8 mouse cellular contexts compared by ENCODE assay signal in the genomic region with DNA sequence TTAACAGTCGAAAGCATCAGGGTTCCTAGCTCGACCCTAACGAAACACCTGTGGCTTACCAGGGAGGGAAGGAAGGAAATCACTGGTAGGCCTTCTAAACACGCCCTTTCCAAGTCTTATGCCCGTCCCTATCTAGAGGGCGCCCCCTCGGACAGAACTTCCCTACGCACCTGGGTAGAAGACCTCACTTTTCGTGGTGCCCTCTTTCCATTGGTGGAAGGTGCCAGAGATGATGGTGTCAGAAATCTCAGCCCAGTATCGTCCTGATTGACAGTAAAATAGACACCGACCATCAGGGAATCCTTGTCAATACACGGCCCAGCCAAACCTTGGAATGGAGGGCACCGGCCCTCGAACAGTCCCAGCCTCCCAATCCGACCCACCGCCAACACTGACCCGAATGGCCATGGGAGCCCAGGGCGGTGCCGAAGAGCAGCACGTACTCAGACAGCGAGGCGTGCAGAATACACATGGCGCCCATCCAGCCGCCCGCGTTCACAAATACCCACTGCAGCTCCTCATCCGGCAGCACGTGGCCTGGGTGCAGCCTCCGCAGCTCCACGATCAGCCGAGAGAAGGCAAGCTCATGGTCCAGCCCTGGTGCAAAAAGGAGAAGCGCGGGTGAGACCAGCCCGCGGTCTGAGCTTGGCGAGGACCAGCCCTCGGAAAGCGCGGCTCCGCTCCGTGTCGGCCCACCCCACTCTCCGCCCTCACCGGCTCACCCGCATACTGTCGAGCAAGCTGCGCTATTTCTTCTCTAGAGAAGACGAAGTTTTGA. TPM values are rescaled to one million over a fixed set of nuclear protein-coding genes. Genes with fewer than 3 reads are reported as not detected.
DNase-seq lines count a peak whose midpoint lies in the region; ATAC-seq lines count a peak whose summit lies in the region.

No protein-coding gene starts in this region.

- H3K4me2 ChIP-seq in embryonic facial prominence, embryonic 13.5 days: peak overlapping the region; percentile 90
- H3K4me2 ChIP-seq in limb, embryonic 11.5 days (ENCODE audit: low read depth, severe bottlenecking): peak overlapping the region; percentile 94
- H3K4me2 ChIP-seq in midbrain, embryonic 13.5 days (replicated peaks): peak overlapping the region; percentile 83

- peaks cover 12% of the 10 kb centered on the region for H3K36me3 ChIP-seq in embryonic facial prominence, embryonic 13.5 days
- H3K36me3 ChIP-seq in hindbrain, embryonic 10.5 days: peaks cover 20% of the 10 kb centered on the region
- H3K36me3 ChIP-seq in limb, embryonic 11.5 days (ENCODE audit: control insufficient read depth, insufficient read depth, low read length): peaks cover 4% of the 10 kb centered on the region; the same call in 1 of the 2 replicates
- H3K36me3 ChIP-seq in midbrain, embryonic 13.5 days: peaks cover 13% of the 10 kb centered on the region; the same call in 1 of the 2 replicates

- peak; percentile 39 for DNase-seq in embryo, embryonic 10 days (ENCODE audit: low spot score)
- no peak for DNase-seq in embryo, embryonic 9.5 days (ENCODE audit: extremely low spot score)
- DNase-seq in MN1 (ENCODE audit: low spot score): peak; percentile 59
- DNase-seq in hindbrain, embryonic 10.5 days (ENCODE audit: low spot score): no peak
- DNase-seq in limb, embryonic 11.5 days (ENCODE audit: low spot score): no peak
- peak; percentile 78 for DNase-seq in testis, postnatal 10 days (ENCODE audit: low spot score)

- peaks cover 16% of the 10 kb centered on the region for H3K4me1 ChIP-seq in embryonic facial prominence, embryonic 13.5 days
- H3K4me1 ChIP-seq in hindbrain, embryonic 10.5 days (replicated peaks): peaks cover 23% of the 10 kb centered on the region
- 0 out of 2 replicates have a peak, but pooled peaks cover 2% of the 10 kb centered on the region for H3K4me1 ChIP-seq in limb, embryonic 11.5 days (ENCODE audit: control insufficient read depth, insufficient read depth, low read length)
- peaks cover 21% of the 10 kb centered on the region for H3K4me1 ChIP-seq in midbrain, embryonic 13.5 days (replicated peaks)

- ATAC-seq in embryonic facial prominence, embryonic 13.5 days (ENCODE audit: insufficient number of reproducible peaks, insufficient read depth, low FRiP score, low TSS enrichment, low read depth): peak; percentile 79
- peak; percentile 60 for ATAC-seq in limb, embryonic 11.5 days (ENCODE audit: insufficient number of reproducible peaks, low FRiP score, low TSS enrichment, low read depth)
- peak; percentile 89 for ATAC-seq in midbrain, embryonic 13.5 days

- peak overlapping the region; percentile 75 for H3K4me3 ChIP-seq in embryonic facial prominence, embryonic 13.5 days
- H3K4me3 ChIP-seq in hindbrain, embryonic 10.5 days: peak overlapping the region; percentile 80
- H3K4me3 ChIP-seq in limb, embryonic 11.5 days (ENCODE audit: low read depth, low read length): peak overlapping the region; percentile 72
- H3K4me3 ChIP-seq in midbrain, embryonic 13.5 days (replicated peaks): peak overlapping the region; percentile 64

- WGBS in embryonic facial prominence, embryonic 13.5 days: under 1% methylated on average over 48 of the region's 48 CpGs
- 1% methylated on average over 48 of the region's 48 CpGs for WGBS in hindbrain, embryonic 10.5 days
- 1% methylated on average over 48 of the region's 48 CpGs for WGBS in limb, embryonic 11.5 days
- 1% methylated on average over 48 of the region's 48 CpGs for WGBS in midbrain, embryonic 13.5 days

- H3K9ac ChIP-seq in embryonic facial prominence, embryonic 13.5 days: peak overlapping the region; percentile 88
- H3K9ac ChIP-seq in limb, embryonic 11.5 days (ENCODE audit: low read length): peak overlapping the region; percentile 75
- H3K9ac ChIP-seq in midbrain, embryonic 13.5 days (replicated peaks): peak overlapping the region; percentile 79

- H3K9me3 ChIP-seq in embryonic facial prominence, embryonic 13.5 days: no peaks in the 10 kb centered on the region; the same call in 1 of the 2 replicates
- H3K9me3 ChIP-seq in hindbrain, embryonic 10.5 days: peaks cover 9% of the 10 kb centered on the region
- H3K9me3 ChIP-seq in limb, embryonic 11.5 days (ENCODE audit: control insufficient read depth, low read length): no peaks in the 10 kb centered on the region
- H3K9me3 ChIP-seq in midbrain, embryonic 13.5 days: no peaks in the 10 kb centered on the region

- peak overlapping the region; percentile 88 for H3K27ac ChIP-seq in embryonic facial prominence, embryonic 13.5 days
- H3K27ac ChIP-seq in hindbrain, embryonic 10.5 days: peak overlapping the region; percentile 87
- peak overlapping the region; percentile 56; the same call in 1 of the 2 replicates for H3K27ac ChIP-seq in limb, embryonic 11.5 days (replicated peaks; ENCODE audit: low read depth, low read length)
- peak overlapping the region; percentile 81 for H3K27ac ChIP-seq in midbrain, embryonic 13.5 days

- H3K27me3 ChIP-seq in embryonic facial prominence, embryonic 13.5 days: no peaks in the 10 kb centered on the region
- H3K27me3 ChIP-seq in hindbrain, embryonic 10.5 days (ENCODE audit: insufficient read depth, poor library complexity, severe bottlenecking): no peaks in the 10 kb centered on the region
- no peaks in the 10 kb centered on the region for H3K27me3 ChIP-seq in limb, embryonic 11.5 days (ENCODE audit: control insufficient read depth, insufficient read depth, low read length)
- H3K27me3 ChIP-seq in midbrain, embryonic 13.5 days: peaks cover 3% of the 10 kb centered on the region; the same call in 1 of the 2 replicates

RNA-seq across cellular contexts. Expression of gene Arid3c, which starts 9.6 kb away (rescaled TPM):
- polyA plus RNA-seq in embryonic facial prominence, embryonic 13.5 days (2015; fragmentation: Nextera tagmentation; extraction: Ambion mirVana): 0.15 and 0.20 TPM in 2 replicates
- 0.36 and 0.88 TPM in 2 replicates for polyA plus RNA-seq in hindbrain, embryonic 10.5 days (2016; fragmentation: Nextera tagmentation; extraction: Ambion mirVana)
- not detected in 2 replicates for polyA plus RNA-seq in limb, embryonic 11.5 days (2014; fragmentation: Nextera tagmentation; extraction: Ambion mirVana)
- polyA plus RNA-seq in midbrain, embryonic 13.5 days (2015; fragmentation: Nextera tagmentation; extraction: Ambion mirVana): 0.26 and 0.32 TPM in 2 replicates

RNA-seq across cellular contexts. Expression of gene Galt, which starts 14.5 kb away (rescaled TPM):
- 43.4 and 47.9 TPM in 2 replicates for polyA plus RNA-seq in embryonic facial prominence, embryonic 13.5 days (2015; fragmentation: Nextera tagmentation; extraction: Ambion mirVana)
- 22.9 and 24.3 TPM in 2 replicates for polyA plus RNA-seq in hindbrain, embryonic 10.5 days (2016; fragmentation: Nextera tagmentation; extraction: Ambion mirVana)
- polyA plus RNA-seq in limb, embryonic 11.5 days (2014; fragmentation: Nextera tagmentation; extraction: Ambion mirVana): 40.6 and 42.6 TPM in 2 replicates
- 29.7 and 30.0 TPM in 2 replicates for polyA plus RNA-seq in midbrain, embryonic 13.5 days (2015; fragmentation: Nextera tagmentation; extraction: Ambion mirVana)

RNA-seq across cellular contexts. Expression of gene Sigmar1, which starts 15.4 kb away (rescaled TPM):
- polyA plus RNA-seq in embryonic facial prominence, embryonic 13.5 days (2015; fragmentation: Nextera tagmentation; extraction: Ambion mirVana): 83.8 and 87.7 TPM in 2 replicates
- 77.4 and 89.4 TPM in 2 replicates for polyA plus RNA-seq in hindbrain, embryonic 10.5 days (2016; fragmentation: Nextera tagmentation; extraction: Ambion mirVana)
- polyA plus RNA-seq in limb, embryonic 11.5 days (2014; fragmentation: Nextera tagmentation; extraction: Ambion mirVana): 73.5 and 83.4 TPM in 2 replicates
- 47.9 and 49.9 TPM in 2 replicates for polyA plus RNA-seq in midbrain, embryonic 13.5 days (2015; fragmentation: Nextera tagmentation; extraction: Ambion mirVana)

RNA-seq across cellular contexts. Expression of gene Dctn3, which starts 17.6 kb away (rescaled TPM):
- polyA plus RNA-seq in embryonic facial prominence, embryonic 13.5 days (2015; fragmentation: Nextera tagmentation; extraction: Ambion mirVana): 123 and 128 TPM in 2 replicates
- 171 and 232 TPM in 2 replicates for polyA plus RNA-seq in hindbrain, embryonic 10.5 days (2016; fragmentation: Nextera tagmentation; extraction: Ambion mirVana)
- polyA plus RNA-seq in limb, embryonic 11.5 days (2014; fragmentation: Nextera tagmentation; extraction: Ambion mirVana): 94.3 and 104 TPM in 2 replicates
- polyA plus RNA-seq in midbrain, embryonic 13.5 days (2015; fragmentation: Nextera tagmentation; extraction: Ambion mirVana): 270 and 278 TPM in 2 replicates

RNA-seq across cellular contexts. Expression of gene Rpp25l, which starts 27.2 kb away (rescaled TPM):
- 84.5 and 93.3 TPM in 2 replicates for polyA plus RNA-seq in embryonic facial prominence, embryonic 13.5 days (2015; fragmentation: Nextera tagmentation; extraction: Ambion mirVana)
- polyA plus RNA-seq in hindbrain, embryonic 10.5 days (2016; fragmentation: Nextera tagmentation; extraction: Ambion mirVana): 89.7 and 96.6 TPM in 2 replicates
- polyA plus RNA-seq in limb, embryonic 11.5 days (2014; fragmentation: Nextera tagmentation; extraction: Ambion mirVana): 94.2 and 99.3 TPM in 2 replicates
- polyA plus RNA-seq in midbrain, embryonic 13.5 days (2015; fragmentation: Nextera tagmentation; extraction: Ambion mirVana): 63.9 and 67.4 TPM in 2 replicates

Comparison
In these comparisons a context has a peak if more than half of its experiments do, and no peak if none do; other contexts are left out.
1. DNase-seq: peak in embryo, embryonic 10 days (single experiment), MN1 (single experiment) and testis, postnatal 10 days (single experiment); none in embryo, embryonic 9.5 days (single experiment), hindbrain, embryonic 10.5 days (single experiment) and limb, embryonic 11.5 days (single experiment).
2. Peak in every context shown above with its lines, with median percentiles within 50 percentile points of each other: ATAC-seq, H3K27ac ChIP-seq, H3K4me2 ChIP-seq, H3K4me3 ChIP-seq and H3K9ac ChIP-seq.